ENCODE assay signal across 8 mouse cellular contexts in the genomic region with DNA sequence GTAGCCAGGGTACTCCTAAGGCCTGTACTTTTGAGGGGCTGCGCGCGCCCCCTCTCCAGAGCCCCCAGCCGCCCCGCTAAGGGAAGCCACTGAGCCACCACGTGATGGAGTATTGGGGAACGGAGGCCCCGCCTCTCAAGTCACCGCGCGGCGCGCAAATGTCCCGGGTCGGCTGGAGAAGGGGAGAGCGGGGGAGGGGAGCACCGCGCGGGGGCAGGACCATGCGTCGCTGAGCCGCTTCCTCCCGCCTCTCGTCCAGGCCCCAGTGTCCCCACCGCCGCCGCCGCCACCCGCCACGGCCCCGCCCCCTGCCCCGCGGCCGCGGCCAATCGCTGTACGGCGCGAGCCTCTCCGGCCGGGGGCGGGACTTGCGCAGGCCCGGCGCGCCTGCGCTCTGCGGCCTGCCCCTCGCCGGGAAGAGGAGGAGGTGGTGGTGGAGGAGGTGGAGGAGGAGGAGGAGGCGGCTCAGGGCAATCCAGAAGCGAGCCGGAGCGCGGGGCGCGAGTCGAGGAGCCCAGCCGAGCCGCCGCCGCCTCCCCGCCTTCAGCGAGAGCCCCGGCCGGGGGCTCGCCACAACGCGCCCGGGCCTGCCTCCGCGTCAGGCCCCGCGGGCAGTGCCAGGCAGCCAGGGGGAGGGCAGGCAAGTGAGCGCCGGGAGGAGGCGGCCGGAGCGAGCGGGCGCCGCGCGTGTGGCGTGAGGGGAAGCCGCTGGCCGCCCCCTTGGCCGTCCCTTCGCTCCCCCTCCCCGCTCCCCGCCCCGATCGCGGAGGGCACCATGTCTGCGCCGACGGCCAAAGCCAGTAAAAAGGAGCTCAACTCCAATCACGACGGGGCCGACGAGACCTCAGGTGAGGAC. TPM values are rescaled to one million over a fixed set of nuclear protein-coding genes. Genes with fewer than 3 reads are reported as not detected.
DNase-seq lines count a peak whose midpoint lies in the region; ATAC-seq and TF ChIP-seq lines count a peak whose summit lies in the region.

No protein-coding gene starts in this region.

- peak overlapping the region; percentile 95 for H3K27ac ChIP-seq in intestine, postnatal 0 days (ENCODE audit: low read depth, low read length)
- peak overlapping the region; percentile 99 for H3K27ac ChIP-seq in midbrain, embryonic 11.5 days (ENCODE audit: low read depth, low read length)

- H3K27me3 ChIP-seq in intestine, postnatal 0 days (replicated peaks; ENCODE audit: control insufficient read depth, insufficient read depth, low read length): no peaks in the 10 kb centered on the region
- no peaks in the 10 kb centered on the region for H3K27me3 ChIP-seq in midbrain, embryonic 11.5 days (ENCODE audit: control insufficient read depth, insufficient read depth, low read length)

- H3K4me2 ChIP-seq in intestine, postnatal 0 days (replicated peaks; ENCODE audit: low read depth): peak overlapping the region; percentile 94
- H3K4me2 ChIP-seq in midbrain, embryonic 11.5 days: peak overlapping the region; percentile 59

- peak; percentile 98 for DNase-seq in adrenal gland, postnatal 10 days
- peak; percentile 98 for DNase-seq in embryo, embryonic 9.5 days (ENCODE audit: extremely low spot score)
- DNase-seq in gastrocnemius, postnatal 4 days (ENCODE audit: low spot score in 2 of 2): peak; percentile 94 to 96
- peak; percentile 98 for DNase-seq in left cerebral cortex, postnatal 4 days
- peak; percentile 99 for DNase-seq in midbrain, embryonic 11.5 days (ENCODE audit: low spot score, missing footprints)
- DNase-seq in right cerebral cortex, postnatal 4 days: peak; percentile 92
- DNase-seq in yolk sac, embryonic 10.5 days (ENCODE audit: low spot score): peak; percentile 97

- H3K36me3 ChIP-seq in intestine, postnatal 0 days (ENCODE audit: control insufficient read depth, insufficient read depth): peaks cover 13% of the 10 kb centered on the region
- peaks cover 11% of the 10 kb centered on the region; the same call in 1 of the 2 replicates for H3K36me3 ChIP-seq in midbrain, embryonic 11.5 days (ENCODE audit: control insufficient read depth, insufficient read depth, low read length)

- no peak for TF ChIP-seq CTCF in intestine, postnatal 0 days (IDR thresholded peaks at IDR 0.05; ENCODE audit: low read depth)

- intact Hi-C loops in left cerebral cortex, postnatal 4 days (cut with DNase I): no loop called here

- peak; percentile 92 for ATAC-seq in intestine, postnatal 0 days
- peak; percentile 94 for ATAC-seq in midbrain, embryonic 11.5 days (ENCODE audit: low FRiP score)

- H3K4me3 ChIP-seq in intestine, postnatal 0 days (ENCODE audit: low read depth, low read length): peak overlapping the region; percentile 99
- peak overlapping the region; percentile 100 for H3K4me3 ChIP-seq in midbrain, embryonic 11.5 days (ENCODE audit: low read depth, low read length)

- WGBS in intestine, postnatal 0 days: under 1% methylated on average over 76 of the region's 101 CpGs
- WGBS in midbrain, embryonic 11.5 days: 0% methylated on average over 33 of the region's 101 CpGs

- peak overlapping the region; percentile 92 for H3K9ac ChIP-seq in intestine, postnatal 0 days (ENCODE audit: low read depth, low read length)
- H3K9ac ChIP-seq in midbrain, embryonic 11.5 days (ENCODE audit: low read length): peak overlapping the region; percentile 100

- peaks cover 17% of the 10 kb centered on the region for H3K4me1 ChIP-seq in intestine, postnatal 0 days (replicated peaks; ENCODE audit: control insufficient read depth, insufficient read depth, low read length)
- peaks cover 32% of the 10 kb centered on the region for H3K4me1 ChIP-seq in midbrain, embryonic 11.5 days (ENCODE audit: control insufficient read depth, insufficient read depth, low read length)

- H3K9me3 ChIP-seq in intestine, postnatal 0 days (ENCODE audit: control insufficient read depth): no peaks in the 10 kb centered on the region
- H3K9me3 ChIP-seq in midbrain, embryonic 11.5 days (ENCODE audit: control insufficient read depth, low read length): no peaks in the 10 kb centered on the region

RNA-seq across cellular contexts. Expression of a gene that starts 9.1 kb away (rescaled TPM):
- 100 to 1,000 TPM; 216 to 221 TPM for total RNA-seq in adrenal gland, postnatal 10 days (2021)
- total RNA-seq in gastrocnemius, postnatal 4 days (2021): 100 to 1,000 TPM; 155 to 163 TPM
- 174 and 180 TPM in 2 replicates for polyA plus RNA-seq in intestine, postnatal 0 days (2015; fragmentation: Nextera tagmentation; extraction: Ambion mirVana)
- total RNA-seq in left cerebral cortex, postnatal 4 days (2021): 100 to 1,000 TPM; 323 to 344 TPM
- 741 and 754 TPM in 2 replicates for polyA plus RNA-seq in midbrain, embryonic 11.5 days (2014; fragmentation: Nextera tagmentation; extraction: Ambion mirVana)

RNA-seq across cellular contexts. Expression of a gene that starts 11.2 kb away (rescaled TPM):
- 10 to 100 TPM in 1 of 2 experiments, 1 to 10 TPM in 1; 6.3 to 10.1 TPM for total RNA-seq in adrenal gland, postnatal 10 days (2021)
- 1 to 10 TPM; 8.0 to 9.6 TPM for total RNA-seq in gastrocnemius, postnatal 4 days (2021)
- polyA plus RNA-seq in intestine, postnatal 0 days (2015; fragmentation: Nextera tagmentation; extraction: Ambion mirVana): 2.8 and 3.4 TPM in 2 replicates
- total RNA-seq in left cerebral cortex, postnatal 4 days (2021): 1 to 10 TPM; 2.1 to 2.6 TPM
- polyA plus RNA-seq in midbrain, embryonic 11.5 days (2014; fragmentation: Nextera tagmentation; extraction: Ambion mirVana): 6.4 and 8.4 TPM in 2 replicates

RNA-seq across cellular contexts. Expression of a gene that starts 17.6 kb away (rescaled TPM):
- 10 to 100 TPM; 20.1 to 24.4 TPM for total RNA-seq in adrenal gland, postnatal 10 days (2021)
- 10 to 100 TPM; 10.2 to 12.2 TPM for total RNA-seq in gastrocnemius, postnatal 4 days (2021)
- polyA plus RNA-seq in intestine, postnatal 0 days (2015; fragmentation: Nextera tagmentation; extraction: Ambion mirVana): 4.9 and 5.9 TPM in 2 replicates
- total RNA-seq in left cerebral cortex, postnatal 4 days (2021): 10 to 100 TPM; 61.4 to 71.8 TPM
- 25.5 and 25.9 TPM in 2 replicates for polyA plus RNA-seq in midbrain, embryonic 11.5 days (2014; fragmentation: Nextera tagmentation; extraction: Ambion mirVana)

RNA-seq across cellular contexts. Expression of a gene that starts 27.2 kb away (rescaled TPM):
- 10 to 100 TPM; 14.9 to 19.0 TPM for total RNA-seq in adrenal gland, postnatal 10 days (2021)
- total RNA-seq in gastrocnemius, postnatal 4 days (2021): 1 to 10 TPM; 4.5 to 5.7 TPM
- polyA plus RNA-seq in intestine, postnatal 0 days (2015; fragmentation: Nextera tagmentation; extraction: Ambion mirVana): 90.9 and 91.3 TPM in 2 replicates
- total RNA-seq in left cerebral cortex, postnatal 4 days (2021): 10 to 100 TPM; 14.9 to 15.6 TPM
- polyA plus RNA-seq in midbrain, embryonic 11.5 days (2014; fragmentation: Nextera tagmentation; extraction: Ambion mirVana): 28.0 and 30.6 TPM in 2 replicates

RNA-seq across cellular contexts. Expression of a gene that starts 58.1 kb away (rescaled TPM):
- total RNA-seq in adrenal gland, postnatal 10 days (2021): 10 to 100 TPM; 29.9 to 45.4 TPM
- 10 to 100 TPM; 24.6 to 27.1 TPM for total RNA-seq in gastrocnemius, postnatal 4 days (2021)
- 2.6 and 2.8 TPM in 2 replicates for polyA plus RNA-seq in intestine, postnatal 0 days (2015; fragmentation: Nextera tagmentation; extraction: Ambion mirVana)
- 10 to 100 TPM; 80.8 to 88.0 TPM for total RNA-seq in left cerebral cortex, postnatal 4 days (2021)
- polyA plus RNA-seq in midbrain, embryonic 11.5 days (2014; fragmentation: Nextera tagmentation; extraction: Ambion mirVana): 5.1 and 6.0 TPM in 2 replicates

Comparison
In these comparisons a context has a peak if more than half of its experiments do, and no peak if none do; other contexts are left out.
1. Peak in every context shown above with its lines: DNase-seq, ATAC-seq, H3K4me3 ChIP-seq and H3K27ac ChIP-seq.